ENCODE assay signal across 10 mouse cellular contexts in the genomic region with DNA sequence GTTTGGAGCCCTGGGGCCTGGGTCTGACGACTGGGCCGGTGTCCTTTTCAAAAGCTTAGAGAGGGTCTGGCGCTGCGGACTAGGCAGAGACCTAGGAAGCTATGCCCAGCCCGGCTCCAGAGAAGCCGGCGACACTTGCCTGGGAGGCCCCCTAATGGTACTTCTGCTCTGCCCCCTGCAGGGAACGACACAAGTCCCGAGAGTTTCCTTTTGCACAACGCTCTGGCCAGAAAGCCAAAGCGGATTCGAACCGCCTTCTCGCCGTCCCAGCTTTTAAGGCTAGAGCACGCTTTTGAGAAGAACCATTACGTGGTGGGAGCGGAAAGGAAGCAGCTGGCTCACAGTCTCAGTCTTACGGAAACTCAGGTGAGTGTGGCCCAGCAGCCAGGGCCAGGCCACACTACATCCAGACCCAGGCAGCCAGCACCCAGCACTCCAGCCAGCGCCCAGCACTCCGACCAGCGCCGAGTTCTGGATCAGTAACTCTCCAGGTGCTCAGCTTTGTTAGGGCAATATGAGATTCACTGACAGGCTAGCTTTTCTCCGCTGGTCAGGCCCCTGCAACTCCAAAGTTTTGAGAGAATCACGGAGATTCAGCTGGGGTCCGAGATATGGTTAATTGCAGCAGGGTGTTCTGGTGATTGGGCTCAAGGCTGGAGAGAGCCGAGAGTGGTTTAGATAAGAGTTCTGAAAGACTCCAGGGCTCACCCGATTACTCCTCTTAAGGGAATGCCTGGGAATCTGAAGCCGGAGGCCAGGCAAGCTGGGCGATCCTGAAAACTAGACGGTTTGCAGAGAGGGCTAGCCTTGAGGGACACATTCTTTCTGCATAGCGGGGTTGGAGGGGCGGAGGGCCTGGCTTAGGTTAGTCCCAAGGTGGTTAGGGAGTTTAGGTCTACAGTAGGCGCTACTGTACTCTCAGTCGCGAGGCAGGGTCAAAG. TPM values are rescaled to one million over a fixed set of nuclear protein-coding genes. Genes with fewer than 3 reads are reported as not detected.
DNase-seq lines count a peak whose midpoint lies in the region; ATAC-seq and TF ChIP-seq lines count a peak whose summit lies in the region.
"Had no signal": no experiment of that assay in that cellular context is flagged by ENCODE, and none has a peak within 500 bp of the region (broad histone marks: within the 10 kb centered on the region; RNA-seq: fewer than 3 reads in every experiment).

No protein-coding gene starts in this region.

- H3K4me1 ChIP-seq in heart, embryonic 10.5 days, result peaks cover 26% of the 10 kb centered on the region
- H3K4me1 ChIP-seq in limb, embryonic 14.5 days (ENCODE audit: control insufficient read depth, insufficient read depth, low read length), result no peaks in the 10 kb centered on the region

- peak; percentile 76 for DNase-seq in heart, embryonic 10.5 days (ENCODE audit: low spot score)
- no peak for DNase-seq in heart, adult 8-10 months (ENCODE audit: low spot score)
- DNase-seq in embryo, embryonic 10 days (ENCODE audit: low spot score), result peak; percentile 49
- peak; percentile 8 for DNase-seq in induced T-regulatory cell, adult 2 months (ENCODE audit: low read depth)
- DNase-seq in limb, embryonic 14.5 days (ENCODE audit: low spot score), result no peak
- DNase-seq in spleen, postnatal 14 days (ENCODE audit: low spot score in 2 of 2), result no peak
- no peak for DNase-seq in heart, postnatal 4 days
- no peak for DNase-seq in left cerebral cortex, adult 8-10 months (ENCODE audit: low spot score in 2 of 2)
- DNase-seq: liver had no signal

- under 1% methylated on average over 36 of the region's 36 CpGs for WGBS in heart, embryonic 10.5 days
- WGBS in limb, embryonic 14.5 days, result 6% methylated on average over 36 of the region's 36 CpGs

- no peaks in the 10 kb centered on the region for H3K9me3 ChIP-seq in heart, embryonic 10.5 days
- no peaks in the 10 kb centered on the region for H3K9me3 ChIP-seq in limb, embryonic 14.5 days (ENCODE audit: control insufficient read depth, low read length)
- H3K9me3 ChIP-seq: heart, embryonic 15.5 days had no signal

- H3K27ac ChIP-seq in heart, embryonic 10.5 days, result no peak overlapping the region
- H3K27ac ChIP-seq in limb, embryonic 14.5 days (replicated peaks; ENCODE audit: low read depth, low read length), result peak overlapping the region; percentile 88
- H3K27ac ChIP-seq: heart, embryonic 15.5 days had no signal

- H3K27me3 ChIP-seq in heart, embryonic 10.5 days (ENCODE audit: insufficient read depth, poor library complexity, severe bottlenecking), result peaks cover 97% of the 10 kb centered on the region
- H3K27me3 ChIP-seq in limb, embryonic 14.5 days (ENCODE audit: control insufficient read depth, insufficient read depth, low read length), result peaks cover 86% of the 10 kb centered on the region

- ATAC-seq in limb, embryonic 14.5 days (ENCODE audit: low FRiP score, low read depth), result no peak

- H3K4me3 ChIP-seq in heart, embryonic 10.5 days, result no peak overlapping the region
- peak overlapping the region; percentile 50 for H3K4me3 ChIP-seq in limb, embryonic 14.5 days (replicated peaks; ENCODE audit: low read length)
- H3K4me3 ChIP-seq: heart, embryonic 15.5 days had no signal

- H3K4me2 ChIP-seq in limb, embryonic 14.5 days (replicated peaks; ENCODE audit: low read depth, low read length, severe bottlenecking), result peak overlapping the region; percentile 65
- H3K4me2 ChIP-seq: heart, embryonic 15.5 days had no signal

- no peak for TF ChIP-seq POLR2A in limb, embryonic 14.5 days (IDR thresholded peaks at IDR 0.05; ENCODE audit: borderline replicate concordance, extremely low read depth, insufficient read depth, insufficient read length)

- H3K36me3 ChIP-seq in heart, embryonic 10.5 days, result no peaks in the 10 kb centered on the region
- H3K36me3 ChIP-seq in limb, embryonic 14.5 days (ENCODE audit: control insufficient read depth, insufficient read depth, low read length), result no peaks in the 10 kb centered on the region
- H3K36me3 ChIP-seq: heart, embryonic 15.5 days had no signal

- peak overlapping the region; percentile 78 for H3K9ac ChIP-seq in limb, embryonic 14.5 days (ENCODE audit: low read depth, low read length, severe bottlenecking)
- H3K9ac ChIP-seq: heart, embryonic 15.5 days had no signal

RNA-seq across cellular contexts. Expression of gene Emx2, which starts 3.6 kb away (rescaled TPM):
- 1.1 and 1.7 TPM in 2 replicates for polyA plus RNA-seq in heart, embryonic 10.5 days (2016; fragmentation: Nextera tagmentation; extraction: Ambion mirVana)
- not detected for total RNA-seq in heart, adult 8-10 months (2022)
- polyA plus RNA-seq in limb, embryonic 14.5 days (2012; rRNA removed), result 17.3 and 20.5 TPM in 2 replicates
- 13.1 and 16.1 TPM in 2 replicates for polyA plus RNA-seq in limb, embryonic 14.5 days (2014; fragmentation: Nextera tagmentation; extraction: Ambion mirVana)
- total RNA-seq in heart, postnatal 4 days (2021), result not detected
- 10 to 100 TPM in 3 of 4 experiments, 1 to 10 TPM in 1; 9.1 to 13.3 (median 11.3) TPM for total RNA-seq in left cerebral cortex, adult 8-10 months (2022)
- polyA plus RNA-seq: heart, embryonic 15.5 days had no signal

Comparison
In these comparisons a context has a peak if more than half of its experiments do, and no peak if none do; other contexts are left out.
1. DNase-seq: peak in heart, embryonic 10.5 days (single experiment), embryo, embryonic 10 days (single experiment) and induced T-regulatory cell, adult 2 months (single experiment); none in heart, adult 8-10 months (single experiment), limb, embryonic 14.5 days (single experiment), spleen, postnatal 14 days (0 of 2), heart, postnatal 4 days (single experiment) and left cerebral cortex, adult 8-10 months (0 of 2).
2. RNA of gene Emx2, which starts 3.6 kb away (total RNA-seq): 9.1 to 13.3 TPM in left cerebral cortex, adult 8-10 months; not detected in heart, adult 8-10 months and not detected in heart, postnatal 4 days; every median in the first group is over 4 times any median in the second.